Mouse (Mus musculus) cortical plate, adult 2 months (tissue): Measurements from ENCODE around the gene Dupd1.

Source experiments
- CTCF ChIP-seq: fragments of 200-500 bp; IDR thresholded peaks from 2 replicates; pipeline ENCODE4 v1.5.1; 2011; ENCODE audit warnings: mild to moderate bottlenecking, control low read depth, low read length; ENCODE audit not compliant: insufficient read depth; ENCODE audit errors: extremely low read depth
- POLR2A ChIP-seq: fragments of 200-500 bp; IDR thresholded peaks from 2 replicates; pipeline ENCODE4 v1.6.1; 2011; ENCODE audit warnings: mild to moderate bottlenecking, low read length, control low read depth; ENCODE audit not compliant: insufficient read depth; ENCODE audit errors: extremely low read depth

- TF ChIP-seq CTCF (no peak), POLR2A (no peak)
Measured at GRCm38 (mm10) chr14:21719646-21720383, 5.4 kb upstream of the Dupd1 start.
